Mouse (Mus musculus) testis, adult 2 months (tissue): ENCODE data around the gene Telo2.

Experiments used
- CTCF ChIP-seq: fragments of 200-500 bp; IDR thresholded peaks from 2 replicates; pipeline ENCODE4 v1.5.1; 2012; ENCODE audit warnings: low read depth, mild to moderate bottlenecking, inconsistent platforms, low read length, moderate library complexity; ENCODE audit not compliant: control insufficient read depth, insufficient read depth, insufficient replicate concordance
- POLR2A ChIP-seq: fragments of 200-500 bp; IDR thresholded peaks from 2 replicates; pipeline ENCODE4 v1.6.1; 2012; ENCODE audit warnings: low read depth, mild to moderate bottlenecking, inconsistent platforms, low read length, moderate library complexity; ENCODE audit not compliant: control insufficient read depth

DNA sequence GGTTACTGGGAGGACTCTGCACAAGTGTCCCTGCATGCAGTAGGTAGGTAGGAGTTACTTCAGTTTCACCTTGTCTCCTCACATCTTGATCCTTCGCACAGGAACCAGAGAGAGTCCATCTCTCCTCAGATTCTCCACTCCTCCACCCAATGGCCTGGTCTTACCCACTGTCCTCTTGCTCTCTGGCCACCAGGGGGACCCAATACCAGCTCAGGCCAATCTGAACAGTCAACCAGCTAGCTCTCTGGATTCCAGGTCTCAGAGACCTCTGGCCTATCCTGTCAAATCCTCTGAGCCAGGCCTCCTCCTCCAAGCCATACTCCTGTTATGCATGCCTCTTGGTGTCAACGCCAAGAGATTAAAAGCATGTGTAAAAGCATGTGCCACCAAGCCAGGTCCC lies 6.2 kb downstream of the Telo2 start:
- TF ChIP-seq POLR2A (no peak), CTCF (peak; percentile 47; the same call in 1 of the 2 replicates)
